Comparison of ENCODE assay signal across 8 mouse cellular contexts in the genomic region with DNA sequence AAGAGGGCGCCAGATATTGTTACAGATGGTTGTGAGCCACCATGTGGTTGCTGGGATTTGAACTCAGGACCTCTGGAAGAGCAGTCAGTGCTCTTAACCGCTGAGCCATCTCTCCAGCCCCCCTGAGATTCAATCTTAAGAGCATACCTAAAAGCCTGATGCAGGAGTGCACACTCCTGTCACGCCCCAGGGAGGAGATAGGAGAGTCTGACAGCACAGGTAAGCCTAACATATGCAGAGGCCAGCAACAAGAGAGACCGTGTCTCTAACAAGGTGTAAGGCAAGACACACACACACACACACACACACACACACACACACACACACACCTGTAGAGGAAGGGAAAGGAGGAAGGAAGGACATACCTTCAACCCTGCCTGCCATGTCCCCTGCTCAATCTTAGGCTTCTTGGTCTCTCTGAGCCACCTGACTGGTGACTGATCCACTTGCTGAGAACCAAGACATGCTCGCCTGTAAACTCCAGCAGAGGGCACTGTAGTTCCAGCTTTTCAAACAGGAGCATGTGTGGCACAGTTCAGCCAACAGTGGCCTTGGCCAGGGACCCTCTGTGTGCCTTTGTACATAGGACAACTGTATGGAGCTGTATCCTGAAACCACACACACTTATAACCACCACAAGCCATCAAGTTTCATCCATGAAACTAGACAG. TPM values are rescaled to one million over a fixed set of nuclear protein-coding genes. Genes with fewer than 3 reads are reported as not detected.
DNase-seq lines count a peak whose midpoint lies in the region; ATAC-seq lines count a peak whose summit lies in the region.

No protein-coding gene starts in this region.

- no peaks in the 10 kb centered on the region for H3K27me3 ChIP-seq in forebrain, embryonic 14.5 days (replicated peaks; ENCODE audit: control insufficient read depth, insufficient read depth, low read length)
- H3K27me3 ChIP-seq in hindbrain, embryonic 10.5 days (ENCODE audit: insufficient read depth, poor library complexity, severe bottlenecking), result no peaks in the 10 kb centered on the region
- no peaks in the 10 kb centered on the region for H3K27me3 ChIP-seq in lung, embryonic 15.5 days

- H3K9me3 ChIP-seq in forebrain, embryonic 14.5 days (replicated peaks; ENCODE audit: control insufficient read depth, low read length), result no peaks in the 10 kb centered on the region
- H3K9me3 ChIP-seq in hindbrain, embryonic 10.5 days, result no peaks in the 10 kb centered on the region
- no peaks in the 10 kb centered on the region for H3K9me3 ChIP-seq in lung, embryonic 15.5 days

- no peaks in the 10 kb centered on the region for H3K36me3 ChIP-seq in forebrain, embryonic 14.5 days (ENCODE audit: control insufficient read depth, insufficient read depth, low read length)
- no peaks in the 10 kb centered on the region for H3K36me3 ChIP-seq in hindbrain, embryonic 10.5 days
- no peaks in the 10 kb centered on the region for H3K36me3 ChIP-seq in lung, embryonic 15.5 days

- WGBS in forebrain, embryonic 14.5 days, result 41% methylated on average over 5 of the region's 5 CpGs
- WGBS in hindbrain, embryonic 10.5 days, result 39% methylated on average over 5 of the region's 5 CpGs
- 39% methylated on average over 5 of the region's 5 CpGs for WGBS in lung, embryonic 15.5 days

- ATAC-seq in cerebellum, adult (ENCODE audit: insufficient number of reproducible peaks, low FRiP score, low TSS enrichment), result peak; percentile 76
- peak; percentile 86 for ATAC-seq in forebrain, embryonic 14.5 days
- peak; percentile 72 for ATAC-seq in lung, embryonic 15.5 days (ENCODE audit: borderline replicate concordance, extremely low read depth, low FRiP score, low TSS enrichment)

- no peak overlapping the region for H3K9ac ChIP-seq in forebrain, embryonic 14.5 days (ENCODE audit: low read length)
- H3K9ac ChIP-seq in lung, embryonic 15.5 days, result no peak overlapping the region

- no peak overlapping the region for H3K4me2 ChIP-seq in forebrain, embryonic 14.5 days (ENCODE audit: low read length)
- H3K4me2 ChIP-seq in lung, embryonic 15.5 days, result no peak overlapping the region

- H3K4me3 ChIP-seq in forebrain, embryonic 14.5 days (ENCODE audit: low read depth, low read length), result no peak overlapping the region
- no peak overlapping the region for H3K4me3 ChIP-seq in hindbrain, embryonic 10.5 days
- no peak overlapping the region for H3K4me3 ChIP-seq in lung, embryonic 15.5 days

- DNase-seq in MN1 (ENCODE audit: low spot score), result peak; percentile 91
- peak; percentile 92 for DNase-seq in forebrain, embryonic 14.5 days (ENCODE audit: low spot score)
- DNase-seq in hindbrain, embryonic 10.5 days (ENCODE audit: low spot score), result peak; percentile 84
- peak; percentile 78 for DNase-seq in layer of hippocampus, adult 9-10 months (ENCODE audit: low spot score)
- DNase-seq in retina, postnatal 1 day, result peak; percentile 93
- DNase-seq in urinary bladder, postnatal 14 days (ENCODE audit: low spot score), result peak; percentile 81

- H3K27ac ChIP-seq in forebrain, embryonic 14.5 days (ENCODE audit: low read depth, low read length), result no peak overlapping the region
- H3K27ac ChIP-seq in hindbrain, embryonic 10.5 days, result no peak overlapping the region
- no peak overlapping the region for H3K27ac ChIP-seq in lung, embryonic 15.5 days

- H3K4me1 ChIP-seq in forebrain, embryonic 14.5 days (ENCODE audit: control insufficient read depth, insufficient read depth, low read length), result no peaks in the 10 kb centered on the region
- H3K4me1 ChIP-seq in hindbrain, embryonic 10.5 days (replicated peaks), result peaks cover 5% of the 10 kb centered on the region; the same call in 1 of the 2 replicates
- no peaks in the 10 kb centered on the region for H3K4me1 ChIP-seq in lung, embryonic 15.5 days

RNA-seq across cellular contexts. Expression of a gene that starts 9.1 kb away (rescaled TPM):
- not detected in 2 replicates for polyA plus RNA-seq in forebrain, embryonic 14.5 days (2014; fragmentation: Nextera tagmentation; extraction: Ambion mirVana)
- polyA plus RNA-seq in hindbrain, embryonic 10.5 days (2016; fragmentation: Nextera tagmentation; extraction: Ambion mirVana), result not detected in 2 replicates
- polyA plus RNA-seq in lung, embryonic 15.5 days (2015; fragmentation: Nextera tagmentation; extraction: Ambion mirVana), result not detected in 2 replicates

RNA-seq across cellular contexts. Expression of a gene that starts 9.2 kb away (rescaled TPM):
- 51.3 and 61.7 TPM in 2 replicates for polyA plus RNA-seq in forebrain, embryonic 14.5 days (2014; fragmentation: Nextera tagmentation; extraction: Ambion mirVana)
- polyA plus RNA-seq in hindbrain, embryonic 10.5 days (2016; fragmentation: Nextera tagmentation; extraction: Ambion mirVana), result 53.7 and 57.6 TPM in 2 replicates
- 51.4 and 56.3 TPM in 2 replicates for polyA plus RNA-seq in lung, embryonic 15.5 days (2015; fragmentation: Nextera tagmentation; extraction: Ambion mirVana)

RNA-seq across cellular contexts. Expression of a gene that starts 29.9 kb away (rescaled TPM):
- 6.4 and 10.4 TPM in 2 replicates for polyA plus RNA-seq in forebrain, embryonic 14.5 days (2014; fragmentation: Nextera tagmentation; extraction: Ambion mirVana)
- 11.6 and 12.0 TPM in 2 replicates for polyA plus RNA-seq in hindbrain, embryonic 10.5 days (2016; fragmentation: Nextera tagmentation; extraction: Ambion mirVana)
- 22.4 and 23.2 TPM in 2 replicates for polyA plus RNA-seq in lung, embryonic 15.5 days (2015; fragmentation: Nextera tagmentation; extraction: Ambion mirVana)

RNA-seq across cellular contexts. Expression of a gene that starts 45.9 kb away (rescaled TPM):
- polyA plus RNA-seq in forebrain, embryonic 14.5 days (2014; fragmentation: Nextera tagmentation; extraction: Ambion mirVana), result 134 and 135 TPM in 2 replicates
- 134 and 151 TPM in 2 replicates for polyA plus RNA-seq in hindbrain, embryonic 10.5 days (2016; fragmentation: Nextera tagmentation; extraction: Ambion mirVana)
- polyA plus RNA-seq in lung, embryonic 15.5 days (2015; fragmentation: Nextera tagmentation; extraction: Ambion mirVana), result 112 TPM in 2 replicates

RNA-seq across cellular contexts. Expression of a gene that starts 50.7 kb away (rescaled TPM):
- polyA plus RNA-seq in forebrain, embryonic 14.5 days (2014; fragmentation: Nextera tagmentation; extraction: Ambion mirVana), result 75.9 and 95.4 TPM in 2 replicates
- polyA plus RNA-seq in hindbrain, embryonic 10.5 days (2016; fragmentation: Nextera tagmentation; extraction: Ambion mirVana), result 38.8 and 58.6 TPM in 2 replicates
- polyA plus RNA-seq in lung, embryonic 15.5 days (2015; fragmentation: Nextera tagmentation; extraction: Ambion mirVana), result 26.7 and 27.2 TPM in 2 replicates
